Mouse (Mus musculus): ENCODE data around the gene Nlgn2.
"Not testable (repeated sequence)": the region's sequence is repeated elsewhere in the genome, so short reads cannot be mapped to it uniquely, and the experiment has no call there.

Nlgn2 gene

DNA sequence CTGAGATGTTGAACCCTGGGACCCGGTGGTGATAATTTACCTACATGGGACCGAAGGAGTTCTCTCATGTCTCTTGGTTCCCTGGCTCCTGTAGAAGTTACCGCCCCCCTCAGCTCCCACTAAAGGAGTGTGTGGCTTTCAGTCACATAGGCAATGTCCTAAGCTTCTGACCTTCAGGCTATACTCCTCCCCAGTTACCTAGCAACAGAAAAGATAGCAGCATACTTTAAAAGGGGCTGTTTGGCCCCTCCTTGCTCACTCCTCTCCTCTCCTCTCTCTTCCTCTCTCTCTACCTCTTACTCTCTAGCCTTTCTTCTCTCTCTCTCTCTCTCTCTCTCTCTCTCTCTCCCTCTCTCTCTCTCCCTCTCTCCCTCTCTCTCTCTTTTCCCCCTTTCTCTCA lies 26.1 kb upstream of the Nlgn2 start:
- DNase-seq (ENCODE audit: low spot score) = not testable (repeated sequence)

DNA sequence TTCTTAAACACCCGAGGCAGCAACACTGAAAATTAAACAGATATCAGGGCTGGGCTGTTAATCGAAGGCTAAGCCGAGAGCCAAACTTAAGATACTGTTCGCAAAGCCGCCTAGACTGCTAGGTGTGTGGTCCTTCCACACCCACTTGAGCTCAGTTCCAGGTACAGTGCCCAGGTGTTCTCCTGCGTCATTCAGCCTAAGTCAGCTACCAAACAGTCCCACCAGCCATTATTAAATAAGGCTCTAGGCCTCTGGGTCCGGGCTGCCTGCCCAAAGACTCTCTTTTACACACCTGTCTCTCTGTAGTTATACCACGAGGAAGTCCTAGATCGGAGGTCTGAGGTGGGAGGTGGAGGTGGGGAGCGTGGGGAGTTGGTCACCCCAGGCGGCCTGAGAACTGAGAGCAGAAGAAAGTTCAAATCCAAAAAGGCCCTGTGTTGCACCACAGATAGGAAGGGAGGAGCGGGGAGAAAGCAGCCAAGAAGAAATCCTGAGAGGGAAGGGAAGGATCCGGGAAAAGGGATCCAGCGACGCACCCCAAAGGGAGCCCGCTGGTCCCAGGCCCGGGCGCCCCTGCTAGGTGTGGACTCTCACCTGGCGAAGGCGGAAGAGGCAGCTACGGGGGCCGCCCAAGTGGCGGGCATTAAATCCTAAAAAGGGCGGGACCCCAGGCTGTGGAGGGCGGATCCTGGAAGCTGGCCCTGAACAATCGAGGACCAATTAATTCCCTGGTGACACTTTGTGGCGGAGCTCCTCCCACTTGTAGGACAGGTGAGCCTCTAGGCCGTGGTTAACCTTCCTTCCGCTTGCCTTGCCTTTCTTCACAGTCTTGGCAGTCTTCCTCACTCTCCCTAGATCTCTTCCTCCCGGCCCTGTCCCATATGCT lies 20.8 kb upstream of the Nlgn2 start, which contains the start of gene Tnk1:
Tnk1 (minus strand) TSS at position 618 of the 886 bp plus-strand sequence.
- DNase-seq (ENCODE audit: low spot score) = no peak

DNA sequence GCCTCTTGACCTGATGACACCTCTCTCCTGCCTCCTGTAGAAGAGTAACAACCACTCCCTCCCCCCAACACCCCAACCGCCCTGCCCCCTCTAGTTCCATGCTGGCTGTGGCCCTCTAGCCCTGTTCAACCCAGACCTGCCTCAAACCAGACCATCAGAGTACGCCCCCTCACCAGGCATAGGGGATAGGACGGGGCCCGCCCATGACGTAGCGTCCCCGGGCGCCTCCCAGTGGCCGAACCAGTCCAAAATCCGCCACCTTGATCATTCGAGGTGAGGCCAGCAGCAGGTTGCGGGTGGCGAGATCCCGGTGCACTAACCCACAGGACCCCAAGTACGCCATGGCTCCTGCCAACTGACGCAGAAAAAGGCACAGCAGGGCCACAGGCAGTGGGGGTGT lies 17.8 kb upstream of the Nlgn2 start:
- DNase-seq (ENCODE audit: low spot score) = no peak

DNA sequence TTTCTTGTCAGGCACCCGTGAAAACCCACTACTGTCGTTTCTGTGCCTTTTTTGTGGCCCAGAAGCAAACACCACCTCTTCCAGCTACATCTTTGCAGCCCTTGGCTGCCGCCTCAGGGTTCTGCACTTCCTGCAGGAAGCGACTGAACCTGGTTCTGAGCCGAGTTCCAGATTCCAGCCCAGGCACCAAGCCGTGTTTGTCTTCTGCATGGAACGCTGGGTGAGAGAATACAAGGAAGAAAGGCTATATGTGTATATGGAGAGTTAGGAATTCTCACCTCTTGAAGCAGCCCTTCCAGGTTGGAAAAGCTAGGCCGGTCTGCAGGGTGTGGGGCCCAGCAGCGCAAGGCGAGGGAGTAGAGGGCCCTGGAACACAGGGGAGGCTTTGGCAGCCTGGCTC lies 17.1 kb upstream of the Nlgn2 start:
- DNase-seq (ENCODE audit: low spot score) = no peak

DNA sequence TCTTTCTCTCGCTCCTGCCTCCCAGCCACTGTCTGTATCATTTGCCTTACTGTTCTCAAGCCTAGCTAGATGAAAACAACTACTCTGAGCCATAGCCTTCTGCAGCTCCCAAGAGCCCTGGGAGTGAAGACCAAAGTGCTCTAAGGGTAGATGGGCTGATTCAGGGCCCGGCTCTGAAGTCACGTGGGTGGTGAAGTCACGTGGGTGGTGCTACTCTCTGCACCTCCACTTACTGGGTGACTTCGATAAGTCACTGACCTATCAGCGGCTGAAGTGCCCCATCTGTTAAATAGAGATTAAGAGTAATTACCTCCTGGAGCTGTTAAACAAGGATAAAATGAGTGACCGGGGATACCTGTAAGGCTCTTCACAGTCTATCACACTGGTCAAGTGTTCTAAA lies 16.4 kb upstream of the Nlgn2 start:
- no peak for DNase-seq (ENCODE audit: low spot score)

DNA sequence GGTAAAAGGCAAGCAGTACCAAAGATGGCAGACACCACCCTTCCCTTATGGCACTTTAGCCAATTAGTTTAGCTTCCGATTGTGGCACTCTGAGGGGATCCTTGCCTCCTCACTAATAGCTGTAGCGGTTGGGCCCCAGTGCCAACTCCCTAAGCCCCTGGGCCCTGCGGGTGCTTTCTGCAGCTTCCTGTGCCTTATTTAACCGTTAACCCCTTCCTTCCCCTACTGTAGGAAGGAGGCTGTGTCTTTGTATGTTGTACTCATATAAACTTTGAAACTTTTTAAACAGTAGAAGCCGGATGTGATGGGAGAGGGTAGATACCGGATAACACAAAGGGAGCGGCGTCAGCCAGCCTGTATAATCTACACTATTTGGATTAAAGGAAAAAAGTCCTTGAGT lies 13.2 kb upstream of the Nlgn2 start:
- no peak for DNase-seq (ENCODE audit: low spot score)

DNA sequence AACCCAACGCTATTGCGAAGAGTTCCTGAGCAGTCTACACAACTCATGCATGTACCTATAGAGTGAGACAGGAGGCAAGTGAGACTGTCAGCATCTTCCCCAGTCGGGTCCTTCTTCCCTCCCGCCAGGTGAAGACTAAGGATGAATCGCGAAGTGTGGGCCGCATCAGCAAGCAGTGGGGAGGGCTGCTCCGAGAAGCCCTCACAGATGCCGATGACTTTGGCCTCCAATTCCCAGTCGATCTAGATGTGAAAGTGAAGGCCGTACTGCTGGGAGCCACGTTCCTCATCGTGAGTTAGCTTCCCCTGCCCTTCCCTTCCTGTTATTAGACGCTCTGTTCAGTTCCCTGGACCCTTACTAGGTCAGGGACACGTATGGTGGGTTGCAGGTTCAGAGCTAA lies 12.3 kb upstream of the Nlgn2 start:
- DNase-seq (ENCODE audit: low spot score) = no peak

DNA sequence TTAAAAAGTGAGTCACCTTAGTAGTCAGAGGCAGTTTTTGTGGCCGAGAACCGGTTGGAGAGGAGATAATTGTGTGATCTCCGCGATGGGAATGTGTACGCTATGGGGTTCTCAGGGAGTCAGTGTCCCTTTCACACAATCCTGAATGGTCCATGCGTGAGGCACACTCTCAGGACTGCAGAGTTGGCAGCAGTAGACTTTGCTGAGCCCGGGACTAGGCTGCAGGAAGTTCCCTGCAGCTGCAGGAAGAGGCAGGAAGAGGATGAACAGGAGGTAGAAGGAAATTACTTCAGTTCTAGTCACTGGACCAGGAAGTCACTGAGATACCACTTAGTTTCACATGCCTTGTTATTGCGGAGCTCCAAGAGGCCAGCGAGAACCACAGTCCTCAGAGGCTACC lies 11.5 kb upstream of the Nlgn2 start:
- no peak for DNase-seq (ENCODE audit: low spot score)

DNA sequence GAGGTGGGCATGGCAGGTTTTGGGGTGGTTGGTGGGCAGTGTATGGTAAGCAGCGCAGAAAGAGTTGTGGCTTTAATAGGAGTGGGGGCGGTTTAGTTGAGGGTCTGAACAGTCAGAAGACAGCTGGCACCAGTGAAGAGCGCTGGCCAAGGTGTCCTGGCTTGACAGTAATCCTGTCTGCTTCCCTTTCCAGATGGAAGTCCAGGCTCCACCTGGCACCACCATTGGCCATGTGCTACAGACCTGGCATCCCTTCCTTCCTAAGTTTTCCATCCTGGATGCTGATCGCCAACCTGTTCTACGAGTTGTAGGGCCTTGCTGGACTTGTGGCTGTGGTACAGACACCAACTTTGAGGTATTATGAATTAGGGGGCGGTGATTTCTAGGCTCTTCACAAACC lies 10.4 kb upstream of the Nlgn2 start:
- no peak for DNase-seq (ENCODE audit: low spot score)

DNA sequence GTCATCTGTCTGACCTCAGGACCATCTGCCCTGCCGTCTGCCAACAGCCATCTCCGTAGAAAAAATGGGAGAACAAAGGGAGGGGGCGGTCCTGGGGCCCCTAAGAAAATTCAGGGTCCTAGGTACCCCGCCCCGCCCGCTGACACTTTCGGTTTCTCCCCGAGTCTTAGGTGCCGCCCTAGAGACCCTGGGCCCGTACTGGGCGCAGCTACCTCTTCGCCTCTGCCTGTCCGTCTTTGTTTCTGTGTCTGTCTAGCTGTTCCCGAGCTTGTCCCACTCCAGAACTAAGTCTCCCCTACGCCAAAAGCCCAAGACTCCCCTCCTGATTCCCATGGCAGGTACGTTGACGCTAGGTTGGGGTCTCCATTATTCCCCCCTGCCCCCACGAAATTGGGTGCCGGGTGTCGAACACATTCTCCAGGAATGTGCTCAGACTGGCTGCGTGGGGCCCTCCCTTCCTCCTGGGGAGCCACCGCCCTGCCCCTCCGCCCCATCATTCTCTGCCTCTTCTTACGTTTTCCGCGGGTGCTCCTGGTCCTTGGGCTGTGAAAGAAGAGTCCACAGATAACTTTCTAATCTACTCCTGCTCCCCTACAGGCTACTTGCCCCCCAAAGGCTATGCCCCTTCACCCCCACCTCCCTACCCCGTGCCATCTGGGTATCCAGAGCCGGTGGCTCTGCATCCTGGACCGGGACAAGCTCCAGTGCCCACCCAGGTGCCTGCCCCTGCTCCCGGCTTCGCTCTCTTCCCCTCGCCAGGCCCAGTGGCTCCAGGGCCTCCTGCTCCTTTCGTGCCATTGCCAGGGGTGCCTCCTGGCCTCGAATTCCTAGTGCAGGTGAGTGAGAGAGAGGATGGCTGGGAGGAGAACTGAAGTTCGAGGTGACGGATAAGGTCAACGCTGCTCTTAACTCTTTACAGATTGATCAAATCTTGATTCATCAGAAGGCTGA lies 9.4 kb upstream of the Nlgn2 start:
- no peak for DNase-seq (ENCODE audit: low spot score)

DNA sequence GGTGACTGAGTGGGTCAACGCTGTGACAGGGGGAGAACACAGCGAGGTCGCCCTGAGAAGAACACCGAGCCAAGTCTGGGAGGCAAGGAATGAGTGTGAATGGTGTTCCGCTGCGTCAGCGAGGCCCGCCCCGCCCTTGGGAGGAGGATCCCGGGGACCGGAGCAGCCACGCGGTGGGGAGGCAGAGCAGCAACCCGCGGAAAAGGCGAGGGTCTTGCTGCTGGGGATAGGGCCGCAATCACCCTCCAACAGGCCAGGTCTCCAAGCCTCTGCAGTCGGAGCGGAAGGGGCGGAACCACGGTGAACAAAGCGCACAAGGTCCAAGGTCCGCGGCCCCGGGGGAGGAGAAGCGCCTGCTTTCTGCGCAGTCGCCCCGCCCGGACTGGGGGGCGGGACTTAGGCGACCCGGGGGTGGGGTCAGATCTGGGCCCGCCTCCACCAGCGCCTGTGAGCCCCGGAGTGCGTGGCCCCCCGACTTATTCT lies 8.7 kb upstream of the Nlgn2 start, which contains the start of gene Plscr3:
Plscr3 (plus strand) TSS at position 179 of the 483 bp plus-strand sequence.
- peak; percentile 69 for DNase-seq (ENCODE audit: low spot score)

DNA sequence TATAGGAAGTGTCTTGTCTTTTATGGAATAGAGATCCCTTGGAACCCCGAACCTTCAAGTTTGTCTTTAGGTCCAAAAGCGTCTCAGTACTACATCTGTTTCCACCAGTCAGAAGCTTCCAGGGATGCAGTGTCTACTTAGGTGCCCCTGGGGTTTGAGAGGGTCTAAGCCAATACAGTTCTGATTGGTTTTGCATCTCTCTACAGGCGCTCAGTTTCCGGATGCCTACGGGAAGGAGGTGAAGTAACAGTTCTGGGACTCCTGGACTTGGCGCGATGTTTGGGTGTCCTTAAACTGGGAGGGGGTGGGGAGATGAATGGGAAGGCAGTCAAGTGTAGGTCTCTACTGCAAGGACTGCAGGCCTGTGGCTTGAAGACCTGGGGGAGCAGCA lies 1.1 kb upstream of the Nlgn2 start:
- DNase-seq (ENCODE audit: low spot score) = no peak

DNA sequence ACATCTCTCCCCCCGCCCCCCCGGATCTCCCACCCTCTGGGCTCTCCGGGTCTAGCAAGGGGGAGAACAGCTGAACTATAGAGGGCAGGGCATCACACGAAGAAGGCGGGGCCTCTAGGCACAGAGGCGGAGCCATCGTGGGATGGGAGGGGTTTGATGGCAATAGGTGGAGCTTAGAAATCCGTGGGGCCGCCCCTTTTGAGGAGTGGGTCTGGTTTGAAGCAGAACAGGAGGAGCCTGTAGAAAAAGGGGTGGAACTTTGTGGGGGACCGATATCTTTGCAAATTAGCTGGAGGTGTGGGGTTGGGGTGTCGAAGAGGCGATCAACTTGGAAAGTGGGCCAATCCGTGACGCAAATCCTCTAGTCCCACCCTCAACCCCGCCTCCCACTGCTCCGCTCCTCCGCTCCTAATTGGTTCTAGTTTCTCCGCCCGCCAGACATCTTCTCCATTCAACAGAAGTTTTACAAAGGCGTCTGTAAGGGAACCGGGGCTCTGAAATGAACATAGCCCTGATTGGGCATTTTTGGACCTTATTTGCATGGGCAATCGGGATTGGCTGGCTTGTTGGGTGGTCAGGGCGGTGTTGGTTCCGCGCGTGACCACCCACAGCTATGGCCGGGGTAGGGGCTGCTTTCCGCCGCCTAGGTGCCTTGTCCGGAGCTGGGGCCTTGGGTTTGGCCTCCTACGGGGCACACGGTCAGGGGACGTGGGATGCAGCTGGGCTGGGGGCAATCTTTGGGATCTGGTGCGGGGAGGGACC lies 549 bp upstream of the Nlgn2 start, which contains the start of gene Tmem256:
Tmem256 (plus strand) TSS at position 563 of the 762 bp plus-strand sequence.
- peak; percentile 98 for DNase-seq (ENCODE audit: low spot score)

DNA sequence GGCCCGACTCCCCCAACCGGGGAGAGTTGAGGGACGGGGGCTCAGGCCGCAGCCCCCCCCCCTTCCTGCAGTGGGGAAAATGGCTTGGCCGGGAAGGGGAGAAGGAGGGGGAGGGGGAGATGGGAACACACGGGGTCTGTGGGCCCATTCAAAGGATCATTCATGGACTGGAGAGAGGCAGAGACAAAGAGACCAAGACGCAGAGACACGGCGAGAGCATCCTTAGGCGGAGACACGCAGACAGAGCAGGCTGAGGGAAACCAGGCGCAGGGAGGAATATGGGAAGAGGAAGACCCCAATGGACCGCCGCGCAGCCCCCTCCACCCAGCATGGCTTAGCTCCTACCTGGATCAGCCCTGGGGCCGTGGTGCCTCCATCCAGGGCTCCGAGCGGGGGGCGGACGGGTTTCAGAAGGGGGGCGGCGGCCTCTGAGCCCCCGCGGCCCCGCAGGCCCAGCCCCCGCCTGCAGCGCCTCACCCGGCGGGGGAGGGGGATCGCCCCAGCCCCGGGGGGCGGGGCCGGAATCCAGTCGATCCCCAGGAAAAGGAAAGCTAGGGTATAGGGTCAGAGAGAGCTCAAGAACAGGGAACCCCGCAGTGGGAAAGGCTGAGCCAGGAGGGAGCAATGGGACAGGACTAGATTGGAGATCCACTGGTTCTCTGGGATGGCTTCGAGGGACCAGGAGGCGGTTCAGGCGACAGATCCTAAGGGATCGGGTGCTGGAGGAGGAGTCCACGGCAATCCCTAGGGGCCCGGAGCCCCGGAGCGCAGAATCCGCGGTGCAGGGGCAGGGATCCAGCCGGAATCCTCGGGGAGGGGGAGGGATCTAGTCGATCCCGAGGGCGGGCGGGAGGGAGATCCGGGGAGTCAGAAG lies 644 bp downstream of the Nlgn2 start:
- DNase-seq (ENCODE audit: low spot score) = no peak

DNA sequence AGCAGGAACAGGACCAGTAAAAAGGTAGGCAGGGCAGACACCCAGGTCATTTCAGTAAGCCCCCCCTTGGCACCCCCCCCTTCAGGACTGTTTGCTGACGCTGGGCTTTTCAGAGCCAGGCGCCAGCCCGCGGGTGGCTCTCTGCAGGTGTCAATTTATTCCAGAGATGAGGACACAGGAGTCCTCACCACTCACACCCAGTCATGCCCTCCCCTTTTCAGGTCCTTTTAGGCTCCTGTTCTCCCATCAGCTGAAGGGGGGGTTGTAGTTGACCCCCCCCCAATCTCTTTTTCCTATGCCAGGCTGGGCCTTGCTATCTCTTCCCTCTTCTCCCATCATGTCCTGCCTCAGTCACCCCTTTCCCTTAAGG lies 1.6 kb downstream of the Nlgn2 start:
- no peak for DNase-seq (ENCODE audit: low spot score)

DNA sequence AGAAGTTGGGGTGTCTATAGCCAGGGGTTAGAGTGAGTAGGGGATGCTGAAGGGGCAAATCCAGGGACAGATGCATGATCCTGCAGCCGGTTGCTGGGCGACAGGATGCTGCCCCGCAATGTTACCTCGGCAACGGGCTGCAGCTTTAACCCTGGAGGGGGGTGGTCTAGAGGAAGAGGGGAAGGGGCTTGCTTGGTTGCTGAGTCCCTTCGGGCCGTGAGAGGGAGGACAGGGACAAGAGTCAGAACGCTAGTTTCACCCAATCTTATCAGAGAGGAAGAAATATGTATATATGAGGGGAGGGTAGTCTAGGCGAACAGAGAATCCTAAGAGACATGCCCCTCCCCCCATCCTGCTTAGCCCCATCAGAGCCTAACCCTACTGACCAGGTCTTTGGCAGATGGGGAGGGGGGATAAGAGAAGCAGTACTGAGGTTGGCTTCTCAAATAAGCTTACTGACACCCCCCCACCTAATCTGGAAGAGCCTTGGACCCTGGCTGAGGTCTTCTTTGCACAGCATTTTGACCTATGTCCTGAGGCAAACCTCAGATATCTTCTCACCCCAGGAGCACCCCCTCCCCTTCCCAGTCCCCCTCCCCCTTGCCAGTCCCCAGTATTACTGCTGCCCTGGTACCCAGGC lies 2.1 kb downstream of the Nlgn2 start:
- no peak for DNase-seq (ENCODE audit: low spot score)

DNA sequence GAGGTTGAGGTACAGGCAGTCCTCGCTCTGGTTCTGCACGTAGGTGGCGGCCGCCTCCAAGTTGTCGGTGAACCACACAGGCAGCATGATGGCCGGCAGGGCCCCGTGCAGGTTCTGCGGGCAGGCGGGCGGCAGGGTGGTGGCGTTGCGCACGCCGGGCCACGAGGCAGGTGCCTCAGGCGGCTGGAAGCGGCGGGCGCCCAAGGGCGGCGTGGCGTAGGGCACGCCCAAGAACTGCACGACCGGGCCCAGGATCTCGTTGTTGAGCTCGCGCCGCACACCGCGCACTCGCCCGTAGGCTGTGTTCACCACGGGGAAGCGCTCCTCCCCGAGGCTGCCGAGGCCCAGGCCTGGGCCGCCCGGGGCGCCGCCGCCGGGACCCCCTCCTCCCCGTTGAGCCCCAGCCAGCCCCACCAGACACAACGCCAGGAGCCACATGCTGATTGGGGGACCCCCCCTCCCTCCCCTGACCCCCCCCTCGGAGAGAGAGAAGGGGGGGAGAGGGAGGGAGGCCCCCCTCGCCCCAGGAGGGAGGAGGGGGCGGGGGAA lies 3.5 kb downstream of the Nlgn2 start:
- DNase-seq (ENCODE audit: low spot score) = no peak

DNA sequence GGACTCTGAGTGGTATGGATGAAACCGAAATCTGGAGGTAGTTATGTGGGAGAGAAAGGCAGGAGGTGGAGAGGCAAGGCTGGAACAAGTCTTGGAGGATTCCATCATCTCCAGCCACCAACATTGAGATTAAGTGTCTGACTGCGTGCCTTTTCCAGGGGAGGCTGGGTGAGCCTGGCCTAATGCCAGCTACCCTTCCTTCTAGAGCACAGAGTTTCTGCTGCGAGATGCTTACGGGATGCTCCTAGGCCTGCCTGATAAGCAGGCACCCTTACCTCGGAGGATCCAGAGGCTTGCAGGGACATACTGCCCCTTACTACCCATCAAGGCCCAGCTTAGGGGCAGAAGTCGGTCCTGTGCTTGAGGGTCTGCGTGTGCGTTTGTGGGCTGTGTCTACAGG lies 4.0 kb downstream of the Nlgn2 start:
- DNase-seq (ENCODE audit: low spot score) = no peak

DNA sequence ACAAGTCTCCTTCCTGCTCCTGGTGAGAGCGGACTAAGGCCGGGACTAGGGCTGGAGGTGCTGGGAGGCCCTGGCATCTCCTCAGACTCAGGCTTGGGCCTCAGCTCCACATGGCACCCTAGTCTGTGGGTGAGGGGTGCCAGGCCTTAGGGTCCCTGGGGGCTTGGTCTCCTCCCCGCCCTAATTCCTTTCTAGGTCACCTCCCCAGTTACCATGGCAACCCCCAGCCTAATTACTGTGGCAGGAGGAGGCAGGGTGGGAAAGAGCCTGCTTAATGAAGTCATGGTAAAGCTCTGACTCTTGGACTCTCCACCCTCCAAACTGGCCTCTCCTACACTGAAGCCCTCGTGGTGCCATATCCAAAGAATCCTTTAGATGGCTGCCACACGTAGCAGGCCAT lies 8.8 kb downstream of the Nlgn2 start:
- DNase-seq (ENCODE audit: low spot score) = no peak

DNA sequence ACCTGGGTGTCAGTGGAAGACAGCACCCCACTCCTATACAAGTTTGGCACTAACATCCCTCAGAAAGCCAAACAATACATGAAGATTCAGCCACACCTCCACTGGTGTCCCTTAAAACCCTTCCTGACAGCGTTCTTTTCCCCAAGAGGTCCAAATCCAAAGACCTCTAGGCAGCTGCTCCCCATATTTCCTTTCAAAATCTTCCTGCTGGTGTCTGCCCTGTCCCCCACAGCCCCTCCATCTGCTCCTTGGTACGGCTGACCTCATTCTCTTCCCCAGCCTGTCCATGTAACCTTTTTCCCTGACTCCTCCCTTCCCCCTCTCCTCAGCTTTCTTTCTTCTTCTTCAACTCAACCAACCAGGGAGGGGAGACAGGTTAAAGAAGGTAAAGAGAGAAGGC lies 14.1 kb downstream of the Nlgn2 start:
- DNase-seq (ENCODE audit: low spot score) = no peak

All from left cerebral cortex, adult 11 months (tissue).